ENCODE assay signal across 20 mouse cellular contexts in the genomic region with DNA sequence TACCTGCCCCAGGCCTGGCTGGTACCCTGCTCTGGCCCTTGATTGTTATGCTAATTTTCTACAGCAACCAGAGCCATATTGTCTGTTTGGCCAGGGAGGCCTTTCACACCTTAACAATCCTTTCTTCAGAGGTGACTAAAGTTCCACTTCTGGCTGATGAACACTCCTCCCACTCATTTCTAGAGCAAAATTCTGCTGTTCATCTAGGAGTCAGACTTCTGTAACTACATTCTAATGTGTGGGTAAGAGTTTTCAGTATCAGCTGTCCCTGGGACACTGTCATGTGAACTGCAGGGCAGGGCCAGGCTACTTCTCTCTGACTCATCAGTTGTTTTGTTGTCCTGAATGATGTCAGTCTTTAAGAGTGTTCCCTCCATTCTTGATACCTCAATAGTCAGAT.
DNase-seq lines count a peak whose midpoint lies in the region; ATAC-seq lines count a peak whose summit lies in the region.
"Had no signal": no experiment of that assay in that cellular context is flagged by ENCODE, and none has a peak within 500 bp of the region (broad histone marks: within the 10 kb centered on the region; RNA-seq: fewer than 3 reads in every experiment).

No protein-coding gene starts in this region.

- no peak overlapping the region for H3K9ac ChIP-seq in midbrain, embryonic 13.5 days (replicated peaks)
- H3K9ac ChIP-seq: embryonic facial prominence, embryonic 12.5 days; forebrain, embryonic 13.5 days; forebrain, embryonic 15.5 days; forebrain, postnatal 0 days had no signal

- no peaks in the 10 kb centered on the region for H3K27me3 ChIP-seq in midbrain, embryonic 13.5 days
- H3K27me3 ChIP-seq: embryonic facial prominence, embryonic 12.5 days; forebrain, embryonic 13.5 days; forebrain, embryonic 15.5 days had no signal

- no peak overlapping the region for H3K27ac ChIP-seq in midbrain, embryonic 13.5 days
- H3K27ac ChIP-seq: embryonic facial prominence, embryonic 10.5 days; embryonic facial prominence, embryonic 12.5 days; forebrain, embryonic 13.5 days; forebrain, embryonic 15.5 days had no signal

- H3K36me3 ChIP-seq in midbrain, embryonic 13.5 days: no peaks in the 10 kb centered on the region
- H3K36me3 ChIP-seq: embryonic facial prominence, embryonic 10.5 days; embryonic facial prominence, embryonic 12.5 days; forebrain, embryonic 15.5 days; G1E had no signal

- H3K4me2 ChIP-seq in midbrain, embryonic 13.5 days (replicated peaks): no peak overlapping the region
- H3K4me2 ChIP-seq: embryonic facial prominence, embryonic 12.5 days; forebrain, embryonic 13.5 days; forebrain, embryonic 15.5 days had no signal

- peak; percentile 7 for DNase-seq in heart, adult 11 months
- no peak for DNase-seq in heart, adult 8-10 months (ENCODE audit: low spot score)
- peak; percentile 14 for DNase-seq in ES-CJ7 (ENCODE audit: low read depth, low spot score)
- peak; percentile 12 for DNase-seq in Muller cell, postnatal 12 days (ENCODE audit: inconsistent ontology term)
- no peak for DNase-seq in thymus, postnatal 4 days
- DNase-seq: adrenal gland, adult 2 months; adrenal gland, postnatal 14 days; adrenal gland, postnatal 36 days; cerebellum, adult 11-12 months; cerebellum, adult 2 months; cerebellum, adult 9-10 months; cerebellum, postnatal 10 days; cerebellum, postnatal 36 days; forebrain, postnatal 0 days had no signal

- no peak overlapping the region for H3K4me3 ChIP-seq in midbrain, embryonic 13.5 days (replicated peaks)
- H3K4me3 ChIP-seq: embryonic facial prominence, embryonic 10.5 days; embryonic facial prominence, embryonic 12.5 days; forebrain, embryonic 13.5 days; forebrain, embryonic 15.5 days had no signal

- H3K9me3 ChIP-seq in midbrain, embryonic 13.5 days: no peaks in the 10 kb centered on the region
- H3K9me3 ChIP-seq: embryonic facial prominence, embryonic 10.5 days; embryonic facial prominence, embryonic 12.5 days; forebrain, embryonic 13.5 days; forebrain, embryonic 15.5 days; G1E had no signal

- no peaks in the 10 kb centered on the region for H3K4me1 ChIP-seq in midbrain, embryonic 13.5 days (replicated peaks)
- H3K4me1 ChIP-seq: embryonic facial prominence, embryonic 10.5 days; embryonic facial prominence, embryonic 12.5 days; forebrain, embryonic 13.5 days; forebrain, embryonic 15.5 days had no signal

- no peak for ATAC-seq in midbrain, embryonic 13.5 days
- ATAC-seq: forebrain, embryonic 13.5 days; forebrain, embryonic 15.5 days; forebrain, postnatal 0 days had no signal

Comparison
In these comparisons a context has a peak if more than half of its experiments do, and no peak if none do; other contexts are left out.
1. DNase-seq: peak in heart, adult 11 months (single experiment), ES-CJ7 (single experiment) and Muller cell, postnatal 12 days (single experiment); none in heart, adult 8-10 months (single experiment) and thymus, postnatal 4 days (single experiment).